Mouse (Mus musculus) liver, postnatal 0 days (tissue): Measurements from ENCODE around the gene Klf7.

Source experiments
- CTCF ChIP-seq: sonication (generic); IDR thresholded peaks from 2 replicates; pipeline ENCODE4 v1.5.1; 2016; ENCODE audit warnings: antibody characterized with exemption, low read depth
- EP300 ChIP-seq: IDR thresholded peaks from 2 replicates; pipeline ENCODE4 v1.6.1; 2016; ENCODE audit warnings: antibody characterized with exemption, low read depth, mild to moderate bottlenecking

DNA sequence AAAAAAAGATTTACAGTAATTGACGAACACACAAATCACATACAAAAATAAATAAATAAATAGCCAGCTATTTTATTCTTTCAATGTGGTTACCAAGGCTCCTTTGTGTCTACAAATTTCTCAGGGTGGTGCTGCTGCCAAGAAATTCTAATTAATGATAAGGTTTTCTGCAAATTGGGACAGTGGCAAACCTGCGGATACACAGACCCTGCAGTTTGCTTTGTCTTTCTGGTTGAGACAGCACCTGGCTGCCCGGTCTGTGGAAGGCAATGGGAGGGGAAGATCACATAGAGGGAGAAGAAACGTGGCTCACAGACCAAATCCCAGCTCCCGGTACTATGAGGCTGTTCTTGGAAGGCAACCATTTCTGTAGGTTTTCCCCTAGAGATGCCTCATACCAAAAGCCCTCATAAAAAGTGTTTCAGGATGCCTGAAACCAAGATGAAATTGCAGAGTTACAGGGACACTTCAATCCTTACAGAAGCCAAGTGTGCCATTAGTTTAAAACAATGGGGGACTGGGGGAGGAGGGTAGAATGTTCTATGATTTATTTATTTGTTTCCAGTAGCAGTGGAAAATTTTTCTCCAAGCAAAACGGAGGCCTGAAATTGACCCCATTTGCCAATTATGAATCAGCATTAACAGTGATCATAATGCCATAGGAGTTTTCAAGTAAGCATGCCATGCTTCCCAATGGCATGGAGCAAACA lies 5.2 kb downstream of the Klf7 start:
- TF ChIP-seq EP300 (no peak), CTCF (no peak)
